Mouse (Mus musculus) neutrophil, adult 5-6 weeks (primary cell): ENCODE data around the gene Galnt6. TPM values are rescaled to one million over a fixed set of nuclear protein-coding genes. Genes with fewer than 3 reads are reported as not detected.

ENCODE experiments used
- ATAC-seq: fragments of 151-379, 151-347 bp; 2 replicates; pipeline ENCODE4 v1.8.0; 2017; ENCODE audit warnings: mild to moderate bottlenecking, moderate TSS enrichment; ENCODE audit not compliant: insufficient number of reproducible peaks, poor library complexity, low FRiP score, severe bottlenecking; ENCODE audit errors: extremely low read depth
- total RNA-seq: library from RNA; stranded (forward); fragments of 200-1000 nt; gene quantifications from 2 replicates; pipeline ENCODE4 v1.2.3, GENCODE M21; 2017

The Galnt6 gene
- total RNA-seq, 1 experiment from 2014 or later: 33.1 TPM

DNA sequence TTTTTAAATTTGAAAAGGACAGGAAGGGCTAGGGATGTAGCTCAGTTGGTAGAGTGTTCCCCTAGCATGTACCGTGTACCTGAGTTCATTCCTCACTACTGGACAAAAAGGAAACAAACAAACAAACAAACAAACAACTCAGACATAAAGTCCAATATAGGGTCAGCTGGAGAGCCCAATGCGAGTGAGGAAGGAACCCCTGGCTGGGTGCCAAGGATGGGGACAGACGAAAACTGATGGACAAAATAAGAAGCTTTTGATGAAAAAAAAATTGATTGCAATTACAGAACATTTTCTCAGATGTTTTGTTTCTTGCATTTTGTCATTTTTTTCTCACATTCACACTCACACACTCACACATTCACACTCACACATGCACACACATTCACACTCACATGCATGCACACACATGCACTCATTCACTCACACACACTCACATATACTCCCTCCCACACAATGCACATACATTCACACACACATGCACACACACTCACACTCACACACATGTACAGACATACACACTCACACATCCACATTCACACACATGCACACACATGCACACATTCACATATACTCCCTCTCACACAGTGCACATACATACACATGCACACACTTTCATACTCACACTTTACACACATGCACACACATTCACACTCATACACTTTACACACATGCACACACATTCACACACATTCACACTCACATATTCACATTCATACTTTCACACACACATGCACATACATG lies 26.9 kb upstream of the Galnt6 start:
- ATAC-seq: no peak

- no peak for ATAC-seq
These were observed 26.3 kb upstream of the Galnt6 start for GRCm38 (mm10) chr15:100755498-100755859.

- peak; percentile 62 for ATAC-seq
These were observed 25.8 kb upstream of the Galnt6 start for GRCm38 (mm10) chr15:100754805-100755497.

DNA sequence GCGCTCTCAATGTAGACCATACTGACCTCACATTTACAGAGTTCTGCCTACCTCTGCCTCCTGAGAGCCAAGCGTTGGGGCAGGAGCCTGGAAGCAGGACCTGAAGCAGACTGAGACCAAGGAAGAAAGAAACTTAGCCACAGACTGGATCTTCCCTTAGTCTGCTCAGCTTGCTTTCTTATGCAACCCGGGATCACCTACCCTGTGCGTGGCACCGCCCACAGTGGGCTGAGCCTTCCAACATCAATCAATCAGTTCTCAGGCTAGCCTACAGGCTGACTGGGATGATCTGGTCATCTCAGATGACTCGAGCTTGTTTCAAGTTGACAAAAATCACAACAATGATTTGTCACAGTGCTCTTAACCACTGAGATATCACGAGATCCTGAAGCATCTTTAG lies 24.9 kb upstream of the Galnt6 start:
- no peak for ATAC-seq

GRCm38 (mm10) chr15:100753045-100753444 lies 23.9 kb upstream of the Galnt6 start:
- ATAC-seq: no peak

DNA sequence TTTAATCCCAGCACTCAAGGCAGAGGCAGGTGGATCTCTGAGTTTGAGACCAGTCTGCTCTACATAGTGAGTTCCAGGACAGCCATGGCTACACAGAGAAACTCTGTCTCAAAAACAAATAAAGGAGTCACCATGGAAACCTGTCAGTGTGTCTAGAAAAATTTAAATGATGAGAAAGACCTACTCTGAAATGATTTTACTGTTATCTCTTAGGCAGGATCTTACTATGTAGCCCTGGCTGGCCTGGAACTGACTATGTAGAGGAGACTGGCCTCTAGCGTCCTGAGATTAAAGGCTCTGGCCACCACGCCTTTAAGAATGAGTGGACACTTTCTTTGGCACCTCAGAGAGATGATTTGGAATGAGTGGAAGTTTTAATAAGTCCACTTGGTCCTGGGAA lies 23.3 kb upstream of the Galnt6 start:
- no peak for ATAC-seq

GRCm38 (mm10) chr15:100749751-100750538 lies 20.8 kb upstream of the Galnt6 start:
- ATAC-seq: peak; percentile 87

DNA sequence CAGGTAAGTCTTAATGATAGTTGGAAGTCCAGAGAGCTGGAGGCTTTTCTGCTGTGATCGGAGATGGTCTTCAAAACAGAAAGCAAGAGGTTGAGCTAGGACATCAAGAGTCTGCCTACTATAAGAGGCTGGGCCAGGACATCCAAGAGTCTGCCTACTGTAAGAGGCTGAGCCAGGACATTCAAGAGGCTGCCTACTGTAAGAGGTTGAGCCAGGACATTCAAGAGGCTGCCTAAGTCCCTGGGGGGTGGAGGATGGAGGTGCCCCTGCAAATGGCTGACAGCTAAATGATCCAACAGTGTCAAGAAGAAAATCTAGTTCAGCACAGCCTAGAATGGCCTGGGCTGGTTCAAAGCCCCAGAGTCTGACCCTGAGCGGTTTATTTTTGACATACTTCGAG lies 19.4 kb upstream of the Galnt6 start:
- no peak for ATAC-seq

DNA sequence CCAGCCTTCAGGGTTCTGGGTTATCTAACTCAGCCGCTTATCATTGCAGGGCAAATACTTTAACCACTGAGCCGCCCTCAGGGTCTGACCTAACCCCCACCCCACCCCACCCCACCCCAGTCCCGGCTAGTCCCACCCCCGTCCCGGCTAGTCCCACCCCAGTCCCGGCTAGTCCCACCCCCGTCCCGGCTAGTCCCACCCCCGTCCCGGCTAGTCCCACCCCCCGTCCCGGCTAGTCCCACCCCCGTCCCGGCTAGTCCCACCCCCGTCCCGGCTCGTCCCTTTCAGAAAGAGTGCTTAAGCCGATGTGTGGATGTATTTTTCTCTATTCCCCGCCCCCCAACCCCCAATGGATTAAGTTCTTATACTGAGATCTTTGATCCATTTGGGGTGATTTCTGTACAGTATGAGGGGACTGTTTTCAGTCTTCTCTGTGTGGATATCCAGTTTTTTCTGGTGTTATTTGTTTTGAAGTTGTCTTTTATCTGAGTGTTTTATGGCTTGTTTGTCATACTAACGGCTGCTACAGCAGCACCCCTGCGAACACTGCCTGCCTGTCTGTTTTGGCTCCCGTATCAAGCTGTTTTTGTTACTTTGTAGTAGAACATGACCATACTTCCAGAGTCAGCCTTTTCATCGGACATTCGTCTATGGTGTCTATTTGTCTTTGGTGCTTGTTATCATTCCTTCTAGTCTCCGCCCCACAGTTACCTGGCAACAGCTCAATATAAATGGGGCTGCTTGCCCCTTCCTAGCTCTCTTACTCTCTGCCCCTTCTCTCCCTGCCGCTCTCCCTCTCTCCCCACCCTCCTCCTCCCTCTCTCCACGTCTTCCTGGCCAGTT lies 18.2 kb upstream of the Galnt6 start:
- ATAC-seq: no peak

- no peak for ATAC-seq
These were observed 17.4 kb upstream of the Galnt6 start for GRCm38 (mm10) chr15:100746478-100747120.

DNA sequence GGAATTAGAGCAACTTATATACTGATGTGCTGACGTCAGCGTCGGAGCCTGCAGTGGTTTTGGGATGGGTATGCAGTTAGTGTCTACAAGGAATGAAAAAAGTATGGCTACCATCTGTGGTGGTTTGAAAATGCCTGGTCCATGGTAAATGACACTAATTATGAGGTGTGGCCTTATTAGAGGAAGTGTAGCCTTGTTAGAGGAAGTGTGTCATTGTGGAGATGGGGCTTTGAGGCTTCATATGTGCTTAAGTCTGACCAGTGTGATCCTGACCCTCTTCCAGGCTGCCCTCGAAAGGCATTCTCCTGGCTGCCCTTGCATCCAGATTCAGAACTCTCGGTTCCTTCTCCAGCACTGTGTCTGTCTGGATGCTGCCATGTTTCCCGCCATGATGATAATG lies 14.1 kb upstream of the Galnt6 start:
- ATAC-seq: peak; percentile 56; the same call in 1 of the 2 replicates

GRCm38 (mm10) chr15:100739442-100739841 lies 10.3 kb upstream of the Galnt6 start:
- no peak for ATAC-seq

DNA sequence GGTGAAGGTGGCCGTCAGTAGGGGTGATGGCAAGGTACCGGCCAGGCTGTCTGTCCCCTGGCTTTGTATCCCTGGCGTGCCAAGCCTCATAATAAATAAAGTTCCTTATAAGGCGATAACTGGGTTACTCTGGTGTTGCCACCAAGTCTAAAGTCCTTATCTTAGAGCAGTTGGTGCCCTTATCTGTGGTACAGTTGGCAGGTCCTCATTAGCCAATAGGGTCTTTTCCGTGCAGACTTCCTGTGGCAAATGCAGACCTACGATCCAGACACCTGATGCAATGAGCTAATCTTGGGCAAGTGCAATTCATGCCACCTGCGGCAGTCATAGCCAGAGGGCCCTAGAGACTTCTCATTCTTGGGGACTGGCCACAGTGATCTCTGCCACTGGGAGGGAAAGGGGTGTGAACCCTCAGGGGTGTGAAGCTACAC lies 9.2 kb upstream of the Galnt6 start:
- 0 out of 2 replicates have a peak, but pooled peaks have one; percentile 18 for ATAC-seq

DNA sequence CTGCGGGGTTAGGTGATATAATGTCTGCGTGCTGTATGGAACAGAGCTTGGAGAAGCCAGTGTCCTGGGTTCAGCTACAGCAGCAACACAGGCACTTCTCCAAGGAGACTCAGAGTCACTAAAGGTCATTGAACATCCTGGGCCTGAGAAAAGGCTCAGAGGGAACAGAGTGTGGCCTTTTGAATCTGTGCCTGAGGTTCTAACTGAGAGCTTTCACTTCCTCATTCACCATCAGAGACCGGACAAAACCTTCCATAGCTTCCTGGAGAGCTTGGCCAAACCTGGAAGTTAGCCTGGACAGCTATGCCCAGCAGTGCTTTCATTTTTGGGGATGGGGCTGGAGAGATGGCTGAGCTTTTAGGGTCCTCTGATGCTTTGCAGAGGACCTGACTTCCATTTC lies 8.5 kb upstream of the Galnt6 start:
- ATAC-seq: peak; percentile 37; the same call in 1 of the 2 replicates

- ATAC-seq: no peak
These were observed 6.8 kb upstream of the Galnt6 start for GRCm38 (mm10) chr15:100735953-100736300.

GRCm38 (mm10) chr15:100735095-100735952 lies 6.1 kb upstream of the Galnt6 start:
- ATAC-seq: no peak

GRCm38 (mm10) chr15:100732580-100732979 lies 3.4 kb upstream of the Galnt6 start:
- ATAC-seq: peak; percentile 80

- ATAC-seq: no peak
These were observed 1.9 kb upstream of the Galnt6 start for GRCm38 (mm10) chr15:100731081-100731480.
